Mouse (Mus musculus): ENCODE measurements around the gene Ly6f.

Gene Ly6f

GRCm38 (mm10) chr15:75318584-75318983 is 50.4 kb downstream of the Ly6f start:
- no peak for DNase-seq (ENCODE audit: low read depth, low spot score)

- no peak for DNase-seq (ENCODE audit: low read depth, low spot score)
Measured at GRCm38 (mm10) chr15:75320104-75320503, 51.9 kb downstream of the Ly6f start.
